Mouse (Mus musculus): Measurements from ENCODE around the gene Astn1. TPM values are rescaled to one million over a fixed set of nuclear protein-coding genes. Genes with fewer than 3 reads are reported as not detected.

Gene Astn1
- total and polyA plus RNA-seq, 3 experiments = 0.35 to 0.42 TPM; not detected in 1

- in situ Hi-C loops (cut with MboI; ENCODE audit: low pct_ligation_motif_present, low pct_unique_long_range_greater_than_20kb, low sequenced_read_pairs) = no loop called here
- Histone ChIP-seq H3K4me3 (replicated peaks in 1 of 3; ENCODE audit: low read depth in 2 of 3, low read length in 2 of 3, poor library complexity in 1 of 3) (no peak overlapping the region), H3K9me3 (replicated peaks; ENCODE audit: low read length) (no peaks in the 10 kb centered on the region), H3K79me2 (replicated peaks; ENCODE audit: control insufficient read depth, extremely low read depth, insufficient read depth, poor library complexity, severe bottlenecking) (no peaks in the 10 kb centered on the region), H3K27ac (ENCODE audit: insufficient read depth, low read depth) (no peak overlapping the region), H3K36me3 (replicated peaks in 1 of 2; ENCODE audit: control insufficient read depth in 1 of 2, insufficient read depth in 1 of 2, low read length in 1 of 2) (no peaks in the 10 kb centered on the region), H3K4me1 (ENCODE audit: control insufficient read depth in 1 of 2, insufficient read depth in 2 of 2) (peaks cover 0 to 4% of the 10 kb centered on the region in 2 experiments; a peak in 1 of 4 replicates), H3K4me2 (ENCODE audit: insufficient read depth, low read depth, poor library complexity, severe bottlenecking) (no peak overlapping the region), H3K27me3 (replicated peaks) (no peaks in the 10 kb centered on the region), H3K9ac (ENCODE audit: insufficient read depth, low read depth) (no peak overlapping the region)
- dilution Hi-C loops (cut with MboI; ENCODE audit: extremely low pct_ligation_motif_present, extremely low pct_unique_long_range_greater_than_20kb, low sequenced_read_pairs) = no loop called here
- no peak for DNase-seq (ENCODE audit: extremely low read depth)
- no peak for TF ChIP-seq MYC (IDR thresholded peaks at IDR 0.05; ENCODE audit: low read depth, low read length)
- TF ChIP-seq MAFK (IDR thresholded peaks at IDR 0.05; ENCODE audit: insufficient replicate concordance, low read length) = no peak
- TF ChIP-seq MAZ (IDR thresholded peaks at IDR 0.05; ENCODE audit: low read depth, low read length) = no peak
- no peak for TF ChIP-seq CTCF (conservative IDR thresholded peaks at IDR 0.05 in 1 of 2, IDR thresholded peaks at IDR 0.05 in 1 of 2; ENCODE audit: low read depth in 2 of 2, low read length in 2 of 2)
- no peak for TF ChIP-seq BHLHE40 (IDR thresholded peaks at IDR 0.05; ENCODE audit: low read depth, low read length)
- TF ChIP-seq ZC3H11A (IDR thresholded peaks at IDR 0.05; ENCODE audit: low read depth, low read length) = no peak
- TF ChIP-seq IRF4 (IDR thresholded peaks at IDR 0.05; ENCODE audit: low read depth, low read length) = no peak
- no peak for TF ChIP-seq ZMIZ1 (IDR thresholded peaks at IDR 0.05; ENCODE audit: low read depth, low read length)
- no peak for TF ChIP-seq USF1 (IDR thresholded peaks at IDR 0.05; ENCODE audit: low read depth, low read length)
- TF ChIP-seq ZNF384 (IDR thresholded peaks at IDR 0.05; ENCODE audit: low read depth, low read length) = no peak
- no peak for TF ChIP-seq ETS1 (conservative IDR thresholded peaks at IDR 0.05; ENCODE audit: low read depth, low read length)
- TF ChIP-seq RCOR1 (conservative IDR thresholded peaks at IDR 0.05; ENCODE audit: low read depth, low read length) = no peak
- TF ChIP-seq MEF2A (IDR thresholded peaks at IDR 0.05; ENCODE audit: borderline replicate concordance, low read depth, low read length) = no peak
These were observed 213.9 kb downstream of the Astn1 start for GRCm38 (mm10) chr1:158575997-158576396.

GRCm38 (mm10) chr1:158581806-158582205 lies 219.7 kb downstream of the Astn1 start:
- no peak overlapping the region for H3K4me2 ChIP-seq (ENCODE audit: insufficient read depth, low read depth, poor library complexity, severe bottlenecking)
- in situ Hi-C loops (cut with MboI; ENCODE audit: low pct_ligation_motif_present, low pct_unique_long_range_greater_than_20kb, low sequenced_read_pairs) = no loop called here
- no peak for TF ChIP-seq SIN3A (IDR thresholded peaks at IDR 0.05; ENCODE audit: low read length)
- TF ChIP-seq TCF12 (IDR thresholded peaks at IDR 0.05; ENCODE audit: low read depth, low read length) = no peak
- no peak for TF ChIP-seq POLR2AphosphoS2 (IDR thresholded peaks at IDR 0.05; ENCODE audit: low read depth, low read length)
- no peak for TF ChIP-seq MXI1 (IDR thresholded peaks at IDR 0.05; ENCODE audit: low read depth, low read length)
- TF ChIP-seq GABPA (IDR thresholded peaks at IDR 0.05; ENCODE audit: insufficient replicate concordance, low read depth, low read length) = no peak
- no peak for TF ChIP-seq CHD1 (IDR thresholded peaks at IDR 0.05; ENCODE audit: low read depth, low read length)
- TF ChIP-seq CTCF (conservative IDR thresholded peaks at IDR 0.05 in 1 of 2, IDR thresholded peaks at IDR 0.05 in 1 of 2; ENCODE audit: low read depth in 2 of 2, low read length in 2 of 2) = no peak
- no peak for TF ChIP-seq ZC3H11A (IDR thresholded peaks at IDR 0.05; ENCODE audit: low read depth, low read length)
- TF ChIP-seq MAX (IDR thresholded peaks at IDR 0.05; ENCODE audit: low read length) = no peak
- no peak for TF ChIP-seq IRF4 (IDR thresholded peaks at IDR 0.05; ENCODE audit: low read depth, low read length)
- TF ChIP-seq MYC (IDR thresholded peaks at IDR 0.05; ENCODE audit: low read depth, low read length) = no peak
- TF ChIP-seq PAX5 (IDR thresholded peaks at IDR 0.05; ENCODE audit: low read length) = no peak
- no peak for TF ChIP-seq EP300 (IDR thresholded peaks at IDR 0.05; ENCODE audit: low read length)
- no peak for TF ChIP-seq ZKSCAN1 (IDR thresholded peaks at IDR 0.05; ENCODE audit: borderline replicate concordance, low read depth, low read length)
- no peak for TF ChIP-seq MAFK (IDR thresholded peaks at IDR 0.05; ENCODE audit: insufficient replicate concordance, low read length)
- no peak for TF ChIP-seq USF2 (conservative IDR thresholded peaks at IDR 0.05; ENCODE audit: low read depth, low read length)

More at GRCm38 (mm10) chr1:158581806-158582205, 219.7 kb downstream of the Astn1 start:
- Histone ChIP-seq H3K79me2 (replicated peaks; ENCODE audit: control insufficient read depth, extremely low read depth, insufficient read depth, poor library complexity, severe bottlenecking) (no peaks in the 10 kb centered on the region), H3K9me3 (replicated peaks; ENCODE audit: low read length) (no peaks in the 10 kb centered on the region), H3K4me1 (ENCODE audit: control insufficient read depth in 1 of 2, insufficient read depth in 2 of 2) (no peaks in the 10 kb centered on the region), H3K9ac (ENCODE audit: insufficient read depth, low read depth) (no peak overlapping the region), H3K4me3 (replicated peaks in 1 of 3; ENCODE audit: low read depth in 2 of 3, low read length in 2 of 3, poor library complexity in 1 of 3) (no peak overlapping the region), H3K27ac (ENCODE audit: insufficient read depth, low read depth) (no peak overlapping the region), H3K27me3 (replicated peaks) (no peaks in the 10 kb centered on the region), H3K36me3 (replicated peaks in 1 of 2; ENCODE audit: control insufficient read depth in 1 of 2, insufficient read depth in 1 of 2, low read length in 1 of 2) (no peaks in the 10 kb centered on the region)
- dilution Hi-C loops (cut with MboI; ENCODE audit: extremely low pct_ligation_motif_present, extremely low pct_unique_long_range_greater_than_20kb, low sequenced_read_pairs) = no loop called here
- no peak for DNase-seq (ENCODE audit: extremely low read depth)

Measured in CH12.LX (cell line).